Mouse (Mus musculus): ENCODE measurements around the gene Bcar3.

- no peak for TF ChIP-seq CTCF (IDR thresholded peaks at IDR 0.05; ENCODE audit: extremely low read depth, insufficient read length, insufficient replicate concordance, low read depth, low read length)
- no peak for TF ChIP-seq POLR2A (IDR thresholded peaks at IDR 0.05; ENCODE audit: low read depth, low read length)
Measured at GRCm38 (mm10) chr3:122269986-122270385, 23.9 kb upstream of the Bcar3 start.

Measured in small intestine, adult 2 months (tissue).